Mouse (Mus musculus) intestine, embryonic 15.5 days (tissue): ENCODE measurements at regions not wholly inside any gene's neighbourhood (a gene's known extent, or its start where the extent isn't known, plus 50 kb on each side); places are given as distances from the start of the nearest gene placed in this dataset.

Experiments
- ATAC-seq: fragments of 200-750 bp; cut with Nextera tagmentation; 2 replicates; pipeline ENCODE4 v1.8.0; 2017; ENCODE audit warnings: moderate TSS enrichment, moderate library complexity
- H3K27ac ChIP-seq: fragments of 300-500 bp; sonication (generic); 2 replicates; pipeline ENCODE4 v1.5.1; 2015; ENCODE audit warnings: mild to moderate bottlenecking, inconsistent platforms
- H3K27me3 ChIP-seq: fragments of 300-500 bp; sonication (generic); replicated peaks from 2 replicates; pipeline ENCODE4 v1.6.1; 2015; ENCODE audit warnings: inconsistent platforms
- H3K36me3 ChIP-seq: fragments of 300-500 bp; sonication (generic); 2 replicates; pipeline ENCODE4 v1.6.1; 2015; ENCODE audit warnings: inconsistent platforms
- H3K4me1 ChIP-seq: fragments of 300-500 bp; sonication (generic); replicated peaks from 2 replicates; pipeline ENCODE4 v1.6.1; 2015; ENCODE audit warnings: inconsistent platforms
- H3K4me2 ChIP-seq: fragments of 300-500 bp; sonication (generic); replicated peaks from 2 replicates; pipeline ENCODE4 v1.6.1; 2015; ENCODE audit warnings: mild to moderate bottlenecking, inconsistent platforms
- H3K4me3 ChIP-seq: fragments of 300-500 bp; sonication (generic); replicated peaks from 2 replicates; pipeline ENCODE4 v1.5.1; 2015; ENCODE audit warnings: inconsistent platforms
- H3K9ac ChIP-seq: fragments of 300-500 bp; sonication (generic); 2 replicates; pipeline ENCODE4 v1.6.1; 2015; ENCODE audit warnings: inconsistent platforms
- H3K9me3 ChIP-seq: fragments of 300-500 bp; sonication (generic); 2 replicates; pipeline ENCODE4 v1.6.1; 2016; ENCODE audit warnings: inconsistent platforms
- WGBS: fragments of 180-500 bp; shearing (Covaris S2); methylation state at CpG from one replicate; pipeline ENCODE4 v1.1.7; 2015; 5-methylcytosine and 5-hydroxymethylcytosine counted together

GRCm38 (mm10) chr9:115534198-115534597 is 224.0 kb upstream of the Stt3b start:
- no peaks in the 10 kb centered on the region for H3K36me3 ChIP-seq
- no peak for ATAC-seq
- H3K4me1 ChIP-seq: no peaks in the 10 kb centered on the region
- H3K9me3 ChIP-seq: no peaks in the 10 kb centered on the region
- H3K4me3 ChIP-seq: no peak overlapping the region
- WGBS: 19% methylated on average over 3 of the region's 3 CpGs
- no peak overlapping the region for H3K27ac ChIP-seq
- no peak overlapping the region for H3K4me2 ChIP-seq
- no peak overlapping the region for H3K9ac ChIP-seq
- no peaks in the 10 kb centered on the region for H3K27me3 ChIP-seq

DNA sequence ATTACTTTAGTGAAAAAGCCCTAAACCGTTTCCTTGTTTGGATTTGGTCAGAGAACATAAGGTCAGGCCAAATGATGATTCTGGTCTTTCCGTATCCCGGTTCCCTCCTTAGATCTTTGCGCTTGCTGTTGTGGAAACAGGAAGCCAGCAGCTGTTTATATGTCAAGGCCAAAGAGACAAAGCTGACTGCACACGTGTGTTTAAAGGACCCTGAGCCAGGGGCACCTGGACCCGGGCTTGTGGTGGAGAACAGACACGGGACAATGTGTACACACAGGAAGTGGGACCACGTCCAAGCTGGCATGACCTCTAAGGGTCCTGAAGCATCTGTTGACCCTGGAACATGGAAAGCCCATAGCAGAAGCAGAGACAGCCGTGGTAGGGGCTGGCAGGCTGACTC is 233.4 kb upstream of the Stt3b start:
- Histone ChIP-seq H3K4me3 (no peak overlapping the region), H3K9me3 (no peaks in the 10 kb centered on the region), H3K4me1 (peaks cover 6% of the 10 kb centered on the region; the same call in 1 of the 2 replicates), H3K4me2 (no peak overlapping the region), H3K27me3 (no peaks in the 10 kb centered on the region), H3K36me3 (no peaks in the 10 kb centered on the region), H3K9ac (no peak overlapping the region), H3K27ac (no peak overlapping the region)
- ATAC-seq: no peak; the same call in 1 of the 2 replicates
- WGBS: 49% methylated on average over 9 of the region's 9 CpGs

GRCm38 (mm10) chr9:115545178-115545577 is 235.0 kb upstream of the Stt3b start:
- H3K36me3 ChIP-seq: no peaks in the 10 kb centered on the region
- 84% methylated on average over 4 of the region's 4 CpGs for WGBS
- H3K4me1 ChIP-seq: peaks cover 11% of the 10 kb centered on the region; the same call in 1 of the 2 replicates
- H3K9me3 ChIP-seq: no peaks in the 10 kb centered on the region
- no peak for ATAC-seq
- H3K4me2 ChIP-seq: no peak overlapping the region
- H3K9ac ChIP-seq: no peak overlapping the region
- H3K4me3 ChIP-seq: no peak overlapping the region
- no peaks in the 10 kb centered on the region for H3K27me3 ChIP-seq
- no peak overlapping the region for H3K27ac ChIP-seq

DNA sequence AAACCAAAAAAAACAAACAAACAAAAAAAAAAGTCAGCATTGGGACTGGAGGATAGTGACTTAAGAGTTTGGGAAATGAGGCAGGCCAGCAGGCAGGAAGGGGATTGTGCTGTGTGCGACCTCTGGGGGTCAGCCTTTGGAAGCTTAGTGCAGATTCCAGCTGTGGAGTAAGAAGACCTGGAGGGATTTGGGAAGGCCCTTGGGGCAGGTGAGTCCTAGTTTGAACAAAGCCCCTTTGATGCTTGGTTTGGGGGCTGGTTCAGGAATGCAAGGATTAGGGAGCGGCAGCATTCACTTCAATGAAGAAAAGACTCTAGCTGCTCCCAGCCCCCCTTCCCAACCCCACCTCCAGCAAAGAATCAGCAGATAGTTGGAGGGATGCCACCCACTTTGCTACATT is 235.6 kb upstream of the Stt3b start:
- Histone ChIP-seq H3K9ac (no peak overlapping the region), H3K4me1 (peaks cover 11% of the 10 kb centered on the region; the same call in 1 of the 2 replicates), H3K9me3 (no peaks in the 10 kb centered on the region), H3K27me3 (no peaks in the 10 kb centered on the region), H3K27ac (no peak overlapping the region), H3K36me3 (no peaks in the 10 kb centered on the region), H3K4me3 (no peak overlapping the region), H3K4me2 (no peak overlapping the region)
- no peak for ATAC-seq
- WGBS: 88% methylated on average over 2 of the region's 2 CpGs

GRCm38 (mm10) chr9:115547625-115548325 is 237.6 kb upstream of the Stt3b start:
- H3K27ac ChIP-seq: no peak overlapping the region
- 56% methylated on average over 8 of the region's 8 CpGs for WGBS
- H3K4me3 ChIP-seq: no peak overlapping the region
- no peak overlapping the region for H3K9ac ChIP-seq
- 0 out of 2 replicates have a peak overlapping the region, but pooled peaks have one; percentile 41 for H3K4me2 ChIP-seq
- H3K27me3 ChIP-seq: no peaks in the 10 kb centered on the region
- no peaks in the 10 kb centered on the region for H3K36me3 ChIP-seq
- no peaks in the 10 kb centered on the region for H3K9me3 ChIP-seq
- H3K4me1 ChIP-seq: peaks cover 11% of the 10 kb centered on the region; the same call in 1 of the 2 replicates
- peak; percentile 59 for ATAC-seq

DNA sequence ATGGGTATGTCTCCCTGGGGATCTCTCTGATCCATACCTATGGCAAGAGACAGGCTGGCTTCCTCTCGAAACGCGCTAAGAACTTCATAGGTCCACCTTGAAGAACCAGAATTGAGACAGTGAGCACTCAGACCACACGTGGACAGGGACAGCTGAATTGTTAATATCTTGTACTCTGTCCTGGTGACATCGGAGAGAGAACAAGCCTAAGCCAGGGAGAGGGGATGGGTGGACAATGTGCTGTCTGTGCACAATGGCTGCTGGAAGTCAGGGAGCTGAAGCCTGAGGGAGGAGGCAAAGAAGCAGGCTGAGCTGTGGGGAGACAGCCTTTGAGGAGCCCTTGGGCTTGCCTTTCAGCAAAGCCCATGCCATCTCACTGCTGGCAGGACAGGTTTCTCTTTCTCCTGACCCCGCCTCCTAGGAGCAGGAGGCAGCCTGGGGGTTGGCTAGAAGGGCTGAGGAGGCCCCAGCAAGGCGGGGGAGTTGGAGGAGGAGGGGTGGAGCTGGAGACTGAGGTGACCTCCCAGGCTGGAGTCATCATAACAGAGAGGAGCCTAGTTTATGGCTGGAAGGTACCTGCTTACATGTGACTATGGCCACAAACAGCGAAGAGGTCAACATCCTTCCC is 238.6 kb upstream of the Stt3b start:
- peak overlapping the region; percentile 41 for H3K4me2 ChIP-seq

DNA sequence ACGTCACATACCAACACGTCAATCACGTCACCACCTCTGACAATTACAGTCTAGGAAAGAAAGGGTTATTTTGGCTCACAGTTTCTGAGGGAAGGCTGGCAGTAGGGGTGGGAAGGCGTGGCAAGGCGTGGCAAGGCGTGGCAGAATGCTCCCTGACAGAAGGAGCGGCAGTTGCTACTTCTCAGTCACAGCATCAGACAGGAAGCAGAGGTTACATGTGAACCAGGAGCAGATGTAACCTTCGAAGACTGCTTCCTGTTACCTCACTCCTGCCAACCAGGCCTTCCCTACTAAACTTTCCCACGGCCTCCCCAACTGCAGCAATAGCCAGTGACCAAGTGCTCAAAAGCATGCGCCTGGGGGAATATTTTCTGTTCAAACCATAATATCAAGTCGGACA is 240.9 kb upstream of the Stt3b start:
- Histone ChIP-seq H3K4me1 (peaks cover 11% of the 10 kb centered on the region; the same call in 1 of the 2 replicates), H3K4me2 (no peak overlapping the region), H3K9ac (no peak overlapping the region), H3K27ac (no peak overlapping the region), H3K27me3 (no peaks in the 10 kb centered on the region), H3K36me3 (no peaks in the 10 kb centered on the region), H3K4me3 (no peak overlapping the region), H3K9me3 (no peaks in the 10 kb centered on the region)
- no peak for ATAC-seq
- WGBS: 86% methylated on average over 11 of the region's 11 CpGs

More for the DNA sequence above, 238.6 kb upstream of the Stt3b start:
- Histone ChIP-seq H3K4me1 (peaks cover 11% of the 10 kb centered on the region; the same call in 1 of the 2 replicates), H3K9ac (no peak overlapping the region), H3K36me3 (no peaks in the 10 kb centered on the region), H3K4me3 (no peak overlapping the region), H3K27ac (no peak overlapping the region), H3K9me3 (no peaks in the 10 kb centered on the region), H3K27me3 (no peaks in the 10 kb centered on the region)
- WGBS: 50% methylated on average over 8 of the region's 8 CpGs
- ATAC-seq: peak; percentile 94

DNA sequence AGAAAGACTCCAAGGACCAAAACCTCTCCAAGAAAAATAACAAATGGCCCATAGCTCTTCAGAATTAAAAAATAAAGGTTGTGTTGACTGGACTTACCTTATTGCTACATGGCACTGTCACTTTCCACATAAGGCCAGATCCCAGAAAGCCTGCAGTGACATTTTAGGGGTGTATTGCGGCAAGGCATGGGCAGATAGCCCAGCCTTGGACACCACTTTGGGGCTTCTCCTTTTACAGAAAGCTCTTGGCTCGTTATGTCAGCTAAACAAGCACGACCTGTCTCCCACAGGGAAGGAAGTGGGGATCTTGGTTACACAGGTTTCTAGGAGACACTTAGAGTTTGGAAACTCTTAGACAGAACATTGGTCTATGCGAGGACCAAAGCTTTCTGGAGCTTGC is 241.3 kb upstream of the Stt3b start:
- WGBS: 90% methylated on average over 4 of the region's 4 CpGs
- H3K27ac ChIP-seq: no peak overlapping the region
- no peak overlapping the region for H3K9ac ChIP-seq
- H3K27me3 ChIP-seq: no peaks in the 10 kb centered on the region
- H3K4me1 ChIP-seq: peaks cover 11% of the 10 kb centered on the region; the same call in 1 of the 2 replicates
- H3K4me3 ChIP-seq: no peak overlapping the region
- no peaks in the 10 kb centered on the region for H3K36me3 ChIP-seq
- H3K4me2 ChIP-seq: no peak overlapping the region
- no peaks in the 10 kb centered on the region for H3K9me3 ChIP-seq
- no peak for ATAC-seq

- no peak for ATAC-seq
- H3K27me3 ChIP-seq: no peaks in the 10 kb centered on the region
- H3K4me1 ChIP-seq: 0 out of 2 replicates have a peak, but pooled peaks cover 5% of the 10 kb centered on the region
- H3K9ac ChIP-seq: no peak overlapping the region
- H3K27ac ChIP-seq: no peak overlapping the region
- H3K4me2 ChIP-seq: no peak overlapping the region
- H3K36me3 ChIP-seq: no peaks in the 10 kb centered on the region
- no peak overlapping the region for H3K4me3 ChIP-seq
- no peaks in the 10 kb centered on the region for H3K9me3 ChIP-seq
- 80% methylated on average over 7 of the region's 7 CpGs for WGBS
These were observed 247.9 kb upstream of the Stt3b start for GRCm38 (mm10) chr9:115558131-115558530.

DNA sequence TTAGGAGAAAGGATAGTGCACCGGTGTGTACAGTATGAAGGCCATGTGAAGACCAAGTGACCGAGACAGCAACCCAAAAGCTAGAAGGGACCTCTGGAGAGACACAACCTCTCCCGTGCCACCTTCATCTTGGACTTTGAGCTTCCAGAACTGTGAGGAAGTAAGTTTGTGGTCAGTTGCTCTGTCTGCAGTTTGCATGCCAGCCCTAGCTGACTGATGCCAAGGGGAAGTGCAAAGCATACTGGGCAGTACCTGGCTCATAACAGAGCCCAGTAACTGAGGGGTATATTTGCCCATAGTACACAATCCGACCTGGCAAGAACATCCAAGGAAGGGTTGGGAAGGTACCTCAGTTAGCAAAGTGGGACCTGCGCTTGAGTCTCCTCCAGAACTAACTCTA is 249.3 kb upstream of the Stt3b start:
- H3K9ac ChIP-seq: no peak overlapping the region
- 92% methylated on average over 5 of the region's 5 CpGs for WGBS
- no peak overlapping the region for H3K27ac ChIP-seq
- no peaks in the 10 kb centered on the region for H3K36me3 ChIP-seq
- 0 out of 2 replicates have a peak, but pooled peaks cover 5% of the 10 kb centered on the region for H3K4me1 ChIP-seq
- no peak overlapping the region for H3K4me2 ChIP-seq
- ATAC-seq: no peak
- no peaks in the 10 kb centered on the region for H3K9me3 ChIP-seq
- no peak overlapping the region for H3K4me3 ChIP-seq
- H3K27me3 ChIP-seq: no peaks in the 10 kb centered on the region

DNA sequence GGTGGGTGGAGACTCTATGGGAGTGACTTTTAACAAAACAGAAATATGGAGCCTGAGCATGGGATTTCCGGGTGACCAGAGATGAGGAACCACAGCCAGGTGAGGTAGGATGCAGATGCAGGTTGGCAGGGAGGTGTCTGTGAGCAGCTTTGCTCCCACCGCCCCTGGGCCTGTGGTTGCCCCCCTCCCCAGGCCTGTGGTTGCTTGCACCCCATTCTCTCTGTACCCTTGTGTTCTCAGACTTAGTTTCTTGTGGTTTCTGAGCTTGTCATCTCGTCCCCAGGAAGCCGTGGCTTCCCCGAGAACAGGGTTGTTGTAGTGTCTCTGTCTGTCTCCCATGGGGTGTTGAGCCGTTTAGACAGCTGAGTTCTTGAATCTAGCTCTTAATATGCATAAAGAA is 251.0 kb upstream of the Stt3b start:
- Histone ChIP-seq H3K4me1 (0 out of 2 replicates have a peak, but pooled peaks cover 5% of the 10 kb centered on the region), H3K4me2 (no peak overlapping the region), H3K27ac (no peak overlapping the region), H3K9me3 (no peaks in the 10 kb centered on the region), H3K36me3 (no peaks in the 10 kb centered on the region), H3K27me3 (no peaks in the 10 kb centered on the region), H3K9ac (no peak overlapping the region), H3K4me3 (no peak overlapping the region)
- no peak for ATAC-seq
- 91% methylated on average over 6 of the region's 6 CpGs for WGBS

DNA sequence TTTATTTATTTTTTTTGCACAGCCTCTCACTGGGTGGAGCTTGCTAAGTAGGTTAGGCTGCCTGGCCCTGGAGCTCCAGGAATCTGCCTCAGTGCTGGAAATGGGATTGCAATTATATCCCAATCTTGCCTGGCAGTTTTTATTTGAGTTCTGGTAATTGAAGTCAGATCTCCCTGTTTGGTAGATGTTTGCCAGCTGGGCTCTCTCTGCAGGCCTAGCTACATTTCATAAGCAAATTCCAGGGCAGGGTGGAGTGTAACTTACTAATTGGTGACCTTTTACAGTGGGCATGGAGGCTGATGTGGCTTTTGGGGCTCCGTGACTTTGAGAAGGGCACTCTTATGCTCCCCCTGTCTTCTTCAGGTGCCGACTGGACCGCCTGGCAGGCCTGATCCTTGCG is 252.6 kb upstream of the Stt3b start:
- Histone ChIP-seq H3K9me3 (no peaks in the 10 kb centered on the region), H3K27ac (no peak overlapping the region), H3K4me1 (0 out of 2 replicates have a peak, but pooled peaks cover 5% of the 10 kb centered on the region), H3K4me3 (no peak overlapping the region), H3K27me3 (no peaks in the 10 kb centered on the region), H3K36me3 (no peaks in the 10 kb centered on the region), H3K9ac (no peak overlapping the region), H3K4me2 (no peak overlapping the region)
- ATAC-seq: no peak
- WGBS: 47% methylated on average over 4 of the region's 4 CpGs

- ATAC-seq: no peak
- no peaks in the 10 kb centered on the region for H3K36me3 ChIP-seq
- H3K4me2 ChIP-seq: no peak overlapping the region
- H3K27me3 ChIP-seq: no peaks in the 10 kb centered on the region
- H3K9me3 ChIP-seq: no peaks in the 10 kb centered on the region
- no peak overlapping the region for H3K27ac ChIP-seq
- no peak overlapping the region for H3K9ac ChIP-seq
- WGBS: 68% methylated on average over 1 of the region's 1 CpGs
- H3K4me1 ChIP-seq: 0 out of 2 replicates have a peak, but pooled peaks cover 5% of the 10 kb centered on the region
- H3K4me3 ChIP-seq: no peak overlapping the region
These were observed 254.1 kb upstream of the Stt3b start for GRCm38 (mm10) chr9:115564366-115564765.
